Mouse (Mus musculus): ENCODE measurements around the gene Abhd17a. TPM values are rescaled to one million over a fixed set of nuclear protein-coding genes. Genes with fewer than 3 reads are reported as not detected.

The Abhd17a gene
- polyA plus RNA-seq, 1 experiment from 2014 or later: 77.4 TPM

- Histone ChIP-seq H3K4me2 (ENCODE audit: low read depth, low read length) (no peak overlapping the region), H3K9ac (ENCODE audit: low read length) (no peak overlapping the region), H3K27me3 (ENCODE audit: control insufficient read depth, insufficient read depth, low read depth, low read length) (no peaks in the 10 kb centered on the region), H3K4me3 (ENCODE audit: low read length) (no peak overlapping the region), H3K4me1 (replicated peaks; ENCODE audit: control insufficient read depth, insufficient read depth, low read length) (peaks cover 30% of the 10 kb centered on the region), H3K36me3 (ENCODE audit: control insufficient read depth, insufficient read depth, low read length) (no peaks in the 10 kb centered on the region), H3K9me3 (ENCODE audit: control insufficient read depth, low read length) (no peaks in the 10 kb centered on the region), H3K27ac (ENCODE audit: low read length) (no peak overlapping the region)
- ATAC-seq (ENCODE audit: low read depth): no peak
- 85% methylated on average over 7 of the region's 7 CpGs for WGBS
Measured at GRCm38 (mm10) chr10:80559431-80559830, 30.7 kb downstream of the Abhd17a start.

- peak overlapping the region; percentile 25 for H3K27ac ChIP-seq (ENCODE audit: low read length)
- no peaks in the 10 kb centered on the region for H3K36me3 ChIP-seq (ENCODE audit: control insufficient read depth, insufficient read depth, low read length)
- ATAC-seq (ENCODE audit: low read depth): no peak
- H3K9ac ChIP-seq (ENCODE audit: low read length): peak overlapping the region; percentile 39
- H3K4me2 ChIP-seq (ENCODE audit: low read depth, low read length): 0 out of 2 replicates have a peak overlapping the region, but pooled peaks have one; percentile 2
- H3K9me3 ChIP-seq (ENCODE audit: control insufficient read depth, low read length): no peaks in the 10 kb centered on the region
- H3K4me1 ChIP-seq (replicated peaks; ENCODE audit: control insufficient read depth, insufficient read depth, low read length): peaks cover 30% of the 10 kb centered on the region
- H3K4me3 ChIP-seq (ENCODE audit: low read length): no peak overlapping the region
- H3K27me3 ChIP-seq (ENCODE audit: control insufficient read depth, insufficient read depth, low read depth, low read length): no peaks in the 10 kb centered on the region
- WGBS: 21% methylated on average over 5 of the region's 5 CpGs
Measured at GRCm38 (mm10) chr10:80557346-80557965, 32.7 kb downstream of the Abhd17a start.

GRCm38 (mm10) chr10:80553997-80554396 is 36.1 kb downstream of the Abhd17a start:
- no peaks in the 10 kb centered on the region for H3K9me3 ChIP-seq (ENCODE audit: control insufficient read depth, low read length)
- no peak overlapping the region for H3K27ac ChIP-seq (ENCODE audit: low read length)
- ATAC-seq (ENCODE audit: low read depth): no peak
- 86% methylated on average over 6 of the region's 6 CpGs for WGBS
- H3K4me3 ChIP-seq (ENCODE audit: low read length): no peak overlapping the region
- no peak overlapping the region for H3K9ac ChIP-seq (ENCODE audit: low read length)
- no peak overlapping the region for H3K4me2 ChIP-seq (ENCODE audit: low read depth, low read length)
- H3K36me3 ChIP-seq (ENCODE audit: control insufficient read depth, insufficient read depth, low read length): peaks cover 16% of the 10 kb centered on the region
- H3K27me3 ChIP-seq (ENCODE audit: control insufficient read depth, insufficient read depth, low read depth, low read length): no peaks in the 10 kb centered on the region
- peaks cover 12% of the 10 kb centered on the region for H3K4me1 ChIP-seq (replicated peaks; ENCODE audit: control insufficient read depth, insufficient read depth, low read length)

GRCm38 (mm10) chr10:80553575-80553974 is 36.6 kb downstream of the Abhd17a start:
- WGBS: 80% methylated on average over 8 of the region's 8 CpGs
- Histone ChIP-seq H3K27me3 (ENCODE audit: control insufficient read depth, insufficient read depth, low read depth, low read length) (no peaks in the 10 kb centered on the region), H3K36me3 (ENCODE audit: control insufficient read depth, insufficient read depth, low read length) (peaks cover 16% of the 10 kb centered on the region), H3K4me1 (replicated peaks; ENCODE audit: control insufficient read depth, insufficient read depth, low read length) (peaks cover 12% of the 10 kb centered on the region), H3K9me3 (ENCODE audit: control insufficient read depth, low read length) (no peaks in the 10 kb centered on the region), H3K4me3 (ENCODE audit: low read length) (no peak overlapping the region), H3K9ac (ENCODE audit: low read length) (no peak overlapping the region), H3K27ac (ENCODE audit: low read length) (no peak overlapping the region), H3K4me2 (ENCODE audit: low read depth, low read length) (no peak overlapping the region)
- ATAC-seq (ENCODE audit: low read depth): no peak

GRCm38 (mm10) chr10:80552364-80552763 is 37.8 kb downstream of the Abhd17a start:
- ATAC-seq (ENCODE audit: low read depth): no peak
- H3K4me2 ChIP-seq (ENCODE audit: low read depth, low read length): no peak overlapping the region
- peaks cover 2% of the 10 kb centered on the region; the same call in 1 of the 2 replicates for H3K4me1 ChIP-seq (replicated peaks; ENCODE audit: control insufficient read depth, insufficient read depth, low read length)
- H3K27me3 ChIP-seq (ENCODE audit: control insufficient read depth, insufficient read depth, low read depth, low read length): no peaks in the 10 kb centered on the region
- peaks cover 17% of the 10 kb centered on the region for H3K36me3 ChIP-seq (ENCODE audit: control insufficient read depth, insufficient read depth, low read length)
- no peak overlapping the region for H3K4me3 ChIP-seq (ENCODE audit: low read length)
- no peaks in the 10 kb centered on the region for H3K9me3 ChIP-seq (ENCODE audit: control insufficient read depth, low read length)
- 56% methylated on average over 9 of the region's 9 CpGs for WGBS
- H3K27ac ChIP-seq (ENCODE audit: low read length): no peak overlapping the region
- no peak overlapping the region for H3K9ac ChIP-seq (ENCODE audit: low read length)

- no peak for ATAC-seq (ENCODE audit: low read depth)
- no peak overlapping the region for H3K9ac ChIP-seq (ENCODE audit: low read length)
- H3K36me3 ChIP-seq (ENCODE audit: control insufficient read depth, insufficient read depth, low read length): peaks cover 39% of the 10 kb centered on the region
- H3K4me3 ChIP-seq (ENCODE audit: low read length): no peak overlapping the region
- no peak overlapping the region for H3K4me2 ChIP-seq (ENCODE audit: low read depth, low read length)
- no peak overlapping the region for H3K27ac ChIP-seq (ENCODE audit: low read length)
- no peaks in the 10 kb centered on the region for H3K9me3 ChIP-seq (ENCODE audit: control insufficient read depth, low read length)
- 86% methylated on average over 21 of the region's 21 CpGs for whole genome bisulfite sequencing
- no peaks in the 10 kb centered on the region for H3K27me3 ChIP-seq (ENCODE audit: control insufficient read depth, insufficient read depth, low read depth, low read length)
- H3K4me1 ChIP-seq (replicated peaks; ENCODE audit: control insufficient read depth, insufficient read depth, low read length): no peaks in the 10 kb centered on the region
Measured at GRCm38 (mm10) chr10:80549279-80549678, 40.9 kb downstream of the Abhd17a start.

GRCm38 (mm10) chr10:80548428-80549006 is 41.6 kb downstream of the Abhd17a start:
- Histone ChIP-seq H3K36me3 (ENCODE audit: control insufficient read depth, insufficient read depth, low read length) (peaks cover 44% of the 10 kb centered on the region), H3K9me3 (ENCODE audit: control insufficient read depth, low read length) (no peaks in the 10 kb centered on the region), H3K27me3 (ENCODE audit: control insufficient read depth, insufficient read depth, low read depth, low read length) (no peaks in the 10 kb centered on the region), H3K9ac (ENCODE audit: low read length) (no peak overlapping the region), H3K4me3 (ENCODE audit: low read length) (no peak overlapping the region), H3K27ac (ENCODE audit: low read length) (no peak overlapping the region), H3K4me2 (ENCODE audit: low read depth, low read length) (no peak overlapping the region), H3K4me1 (replicated peaks; ENCODE audit: control insufficient read depth, insufficient read depth, low read length) (no peaks in the 10 kb centered on the region)
- ATAC-seq (ENCODE audit: low read depth): peak; percentile 73
- whole genome bisulfite sequencing: 71% methylated on average over 10 of the region's 10 CpGs

GRCm38 (mm10) chr10:80547539-80547938 is 42.6 kb downstream of the Abhd17a start:
- WGBS: 82% methylated on average over 15 of the region's 15 CpGs
- no peaks in the 10 kb centered on the region for H3K4me1 ChIP-seq (replicated peaks; ENCODE audit: control insufficient read depth, insufficient read depth, low read length)
- no peak overlapping the region for H3K9ac ChIP-seq (ENCODE audit: low read length)
- peaks cover 47% of the 10 kb centered on the region for H3K36me3 ChIP-seq (ENCODE audit: control insufficient read depth, insufficient read depth, low read length)
- no peak for ATAC-seq (ENCODE audit: low read depth)
- H3K27ac ChIP-seq (ENCODE audit: low read length): no peak overlapping the region
- no peaks in the 10 kb centered on the region for H3K27me3 ChIP-seq (ENCODE audit: control insufficient read depth, insufficient read depth, low read depth, low read length)
- no peaks in the 10 kb centered on the region for H3K9me3 ChIP-seq (ENCODE audit: control insufficient read depth, low read length)
- H3K4me3 ChIP-seq (ENCODE audit: low read length): no peak overlapping the region
- H3K4me2 ChIP-seq (ENCODE audit: low read depth, low read length): no peak overlapping the region

- Histone ChIP-seq H3K4me3 (ENCODE audit: low read length) (no peak overlapping the region), H3K9ac (ENCODE audit: low read length) (no peak overlapping the region), H3K4me2 (ENCODE audit: low read depth, low read length) (no peak overlapping the region), H3K27ac (ENCODE audit: low read length) (no peak overlapping the region), H3K4me1 (replicated peaks; ENCODE audit: control insufficient read depth, insufficient read depth, low read length) (no peaks in the 10 kb centered on the region), H3K9me3 (ENCODE audit: control insufficient read depth, low read length) (no peaks in the 10 kb centered on the region), H3K27me3 (ENCODE audit: control insufficient read depth, insufficient read depth, low read depth, low read length) (no peaks in the 10 kb centered on the region), H3K36me3 (ENCODE audit: control insufficient read depth, insufficient read depth, low read length) (peaks cover 52% of the 10 kb centered on the region)
- WGBS: 88% methylated on average over 4 of the region's 4 CpGs
- ATAC-seq (ENCODE audit: low read depth): no peak
Measured at GRCm38 (mm10) chr10:80546945-80547344, 43.2 kb downstream of the Abhd17a start.

Data from lung, embryonic 16.5 days (tissue).